8 mouse cellular contexts compared by ENCODE assay signal in the genomic region with DNA sequence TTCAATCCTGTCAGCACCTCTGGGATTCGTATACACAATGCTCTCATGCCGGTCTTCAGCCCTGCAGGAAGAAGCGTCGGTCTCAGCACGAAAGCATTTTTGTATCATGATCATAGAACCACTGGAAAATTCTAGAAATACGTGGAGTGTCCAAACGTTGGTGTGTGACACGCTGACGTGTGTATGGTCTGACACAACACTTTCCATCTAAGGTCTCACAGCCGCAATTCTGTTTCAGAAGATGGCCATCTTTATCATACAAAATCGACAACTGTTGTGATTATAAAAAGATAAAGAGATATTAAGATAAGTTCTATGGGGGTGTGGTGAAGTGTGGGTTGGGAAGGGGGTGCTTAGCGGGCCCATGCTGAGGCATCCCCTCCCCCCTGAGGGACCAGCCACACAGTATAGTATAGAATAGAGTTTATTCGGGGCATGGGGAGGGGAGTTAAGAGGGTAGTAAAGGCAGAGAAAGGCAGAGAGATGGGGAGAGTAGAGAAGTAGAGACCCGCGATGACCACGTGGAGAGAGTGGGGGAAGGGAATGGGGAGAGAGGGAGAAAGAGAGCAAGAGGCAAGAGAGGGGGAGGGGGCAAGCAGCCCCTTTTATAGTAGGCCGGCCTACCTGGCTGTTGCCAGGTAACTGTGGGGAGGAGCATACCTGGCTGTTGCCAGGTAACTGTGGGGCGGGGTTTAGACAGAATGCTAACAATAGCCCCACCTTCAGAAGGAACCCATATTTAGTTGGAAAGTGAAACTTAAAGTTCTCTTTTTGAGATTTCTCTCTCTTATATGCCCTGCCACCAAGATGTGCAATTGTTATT.
A peak's percentile ranks its signal among the peaks of the same experiment; 100 is the strongest.
DNase-seq lines count a peak whose midpoint lies in the region; ATAC-seq and TF ChIP-seq lines count a peak whose summit lies in the region.

No protein-coding gene starts in this region.

- H3K27ac ChIP-seq in heart, embryonic 10.5 days, result peak overlapping the region; percentile 84
- H3K27ac ChIP-seq in embryonic facial prominence, embryonic 14.5 days (replicated peaks; ENCODE audit: low read depth, low read length), result peak overlapping the region; percentile 49
- no peak overlapping the region for H3K27ac ChIP-seq in kidney, adult 2 months (ENCODE audit: insufficient read depth, low read depth, low read length)

- H3K4me2 ChIP-seq in embryonic facial prominence, embryonic 14.5 days (ENCODE audit: low read depth, low read length), result peak overlapping the region; percentile 61

- no peak for DNase-seq in heart, embryonic 10.5 days (ENCODE audit: low spot score)
- no peak for DNase-seq in heart, postnatal 14 days
- peak; percentile 73 for DNase-seq in embryonic facial prominence, embryonic 14.5 days (ENCODE audit: low spot score)
- DNase-seq in kidney, adult 2 months, result peak; percentile 54
- DNase-seq in lung, postnatal 10 days, result peak; percentile 65
- no peak for DNase-seq in yolk sac, embryonic 10.5 days (ENCODE audit: low spot score)
- no peak for DNase-seq in right cerebral cortex, postnatal 14 days
- DNase-seq in adrenal gland, adult 18-20 months (ENCODE audit: low spot score in 2 of 2), result no peak

- TF ChIP-seq POLR2A in kidney, adult 2 months (IDR thresholded peaks at IDR 0.05; ENCODE audit: low read depth, low read length), result no peak

- H3K9ac ChIP-seq in embryonic facial prominence, embryonic 14.5 days (ENCODE audit: low read depth, low read length), result peak overlapping the region; percentile 28; the same call in 1 of the 2 replicates

- ATAC-seq in embryonic facial prominence, embryonic 14.5 days (ENCODE audit: low read depth), result peak; percentile 55; the same call in 1 of the 2 replicates

- H3K4me1 ChIP-seq in heart, embryonic 10.5 days, result peaks cover 78% of the 10 kb centered on the region
- H3K4me1 ChIP-seq in embryonic facial prominence, embryonic 14.5 days (ENCODE audit: control insufficient read depth, insufficient read depth, low read length), result peaks cover 13% of the 10 kb centered on the region
- peaks cover 6% of the 10 kb centered on the region; the same call in 1 of the 2 replicates for H3K4me1 ChIP-seq in kidney, adult 2 months (ENCODE audit: control insufficient read depth, insufficient read depth, low read length)

- no peaks in the 10 kb centered on the region for H3K9me3 ChIP-seq in heart, embryonic 10.5 days
- H3K9me3 ChIP-seq in embryonic facial prominence, embryonic 14.5 days (ENCODE audit: control insufficient read depth, low read length), result no peaks in the 10 kb centered on the region

- WGBS in heart, embryonic 10.5 days, result 26% methylated on average over 18 of the region's 18 CpGs
- WGBS in embryonic facial prominence, embryonic 14.5 days, result 36% methylated on average over 18 of the region's 18 CpGs
- 44% methylated on average over 18 of the region's 18 CpGs for WGBS in kidney, adult 2 months

- no peaks in the 10 kb centered on the region; the same call in 1 of the 2 replicates for H3K27me3 ChIP-seq in heart, embryonic 10.5 days (ENCODE audit: insufficient read depth, poor library complexity, severe bottlenecking)
- H3K27me3 ChIP-seq in embryonic facial prominence, embryonic 14.5 days (replicated peaks; ENCODE audit: control insufficient read depth, insufficient read depth, low read length), result no peaks in the 10 kb centered on the region
- no peaks in the 10 kb centered on the region for H3K27me3 ChIP-seq in kidney, adult 2 months (replicated peaks; ENCODE audit: control insufficient read depth, insufficient read depth, low read length)

- intact Hi-C loops in heart, postnatal 14 days (cut with DNase I), result no loop called here

- H3K36me3 ChIP-seq in heart, embryonic 10.5 days, result no peaks in the 10 kb centered on the region
- H3K36me3 ChIP-seq in embryonic facial prominence, embryonic 14.5 days (ENCODE audit: control insufficient read depth, insufficient read depth, low read length), result no peaks in the 10 kb centered on the region
- no peaks in the 10 kb centered on the region for H3K36me3 ChIP-seq in kidney, adult 2 months (ENCODE audit: control insufficient read depth, insufficient read depth, low read length)

- TF ChIP-seq CTCF in kidney, adult 2 months (conservative IDR thresholded peaks at IDR 0.05; ENCODE audit: insufficient read depth, insufficient read length, low read depth, low read length), result no peak

- H3K4me3 ChIP-seq in heart, embryonic 10.5 days, result peak overlapping the region; percentile 50
- peak overlapping the region; percentile 31 for H3K4me3 ChIP-seq in embryonic facial prominence, embryonic 14.5 days (ENCODE audit: low read depth, low read length)
- H3K4me3 ChIP-seq in kidney, adult 2 months (ENCODE audit: insufficient read depth, low read depth, low read length), result no peak overlapping the region

Comparison
In these comparisons a context has a peak if more than half of its experiments do, and no peak if none do; other contexts are left out.
1. DNase-seq: peak in embryonic facial prominence, embryonic 14.5 days (single experiment), kidney, adult 2 months (single experiment) and lung, postnatal 10 days (single experiment); none in heart, embryonic 10.5 days (single experiment), heart, postnatal 14 days (0 of 2), yolk sac, embryonic 10.5 days (single experiment), right cerebral cortex, postnatal 14 days (single experiment) and adrenal gland, adult 18-20 months (0 of 2).